Mouse (Mus musculus): Measurements from ENCODE around the gene Mpo. TPM values are rescaled to one million over a fixed set of nuclear protein-coding genes. Genes with fewer than 3 reads are reported as not detected.

The Mpo gene
- total RNA-seq, 1 experiment from 2014 or later, result not detected

- ATAC-seq (replicated peaks; ENCODE audit: insufficient number of reproducible peaks, low FRiP score, low TSS enrichment, poor library complexity, severe bottlenecking), result peak; percentile 92
Observed at GRCm38 (mm10) chr11:87852690-87853596, 59.6 kb downstream of the Mpo start, which contains the start of gene Mks1. TSS of gene Mks1 (plus strand) at chr11:87853215.

DNA sequence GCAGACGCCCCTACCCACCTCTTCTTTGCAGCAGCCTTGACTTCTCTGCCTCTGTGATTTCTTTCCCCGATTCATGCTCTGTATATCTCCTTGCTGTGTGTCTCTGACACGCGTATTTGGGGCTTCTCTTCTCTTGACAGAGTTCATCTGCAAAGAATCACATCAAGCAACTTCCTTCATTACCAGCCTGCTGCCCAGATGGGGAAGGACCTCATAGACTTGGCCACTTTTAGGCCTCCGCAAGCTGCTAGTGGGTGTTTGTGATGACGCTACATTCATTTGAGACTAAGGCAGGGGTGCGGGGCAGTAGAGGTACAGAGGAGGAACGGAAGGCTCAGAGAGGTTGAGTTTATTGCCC lies 60.2 kb downstream of the Mpo start:
- no peak for ATAC-seq (replicated peaks; ENCODE audit: insufficient number of reproducible peaks, low FRiP score, low TSS enrichment, poor library complexity, severe bottlenecking)

Other genes starting within 250 kb of the Mpo start
- 1.5 TPM in 1 of 3 replicates, not detected in the others for gene Gm11492, start 226.9 kb upstream of the Mpo start, total RNA-seq (2017)
- 6.6 to 16.9 TPM (median 9.6 TPM) in 3 replicates for gene Sept4, start 224.7 kb upstream of the Mpo start, total RNA-seq (2017)
- gene Mtmr4, start 201.4 kb upstream of the Mpo start, total RNA-seq (2017), result 11.0 to 19.0 TPM (median 13.7 TPM) in 3 replicates
- gene Hsf5, start 176.4 kb upstream of the Mpo start, total RNA-seq (2017), result 1.2 TPM in 1 of 3 replicates, not detected in the others
- gene Rnf43, start 130.9 kb upstream of the Mpo start, total RNA-seq (2017), result 5.8 to 17.9 TPM (median 10.8 TPM) in 3 replicates
- 123 to 169 TPM (median 136 TPM) in 3 replicates for gene Supt4a, start 56.0 kb upstream of the Mpo start, total RNA-seq (2017)
- gene Tspoap1, start 33.0 kb upstream of the Mpo start, total RNA-seq (2017), result 4.3 to 7.3 TPM (median 5.4 TPM) in 3 replicates
- gene Lpo, start 34.7 kb downstream of the Mpo start, total RNA-seq (2017), result not detected in 3 replicates
- 6.1 to 6.8 TPM (median 6.5 TPM) in 3 replicates for gene Mks1, start 59.6 kb downstream of the Mpo start, total RNA-seq (2017)
- not detected in 3 replicates for gene Epx, start 82.0 kb downstream of the Mpo start, total RNA-seq (2017)
- not detected in 3 replicates for gene Olfr462, start 98.7 kb downstream of the Mpo start, total RNA-seq (2017)
- gene Olfr463, start 103.8 kb downstream of the Mpo start, total RNA-seq (2017), result not detected in 3 replicates
- not detected in 3 replicates for gene Olfr464, start 127.4 kb downstream of the Mpo start, total RNA-seq (2017)
- 10.6 to 15.0 TPM (median 12.3 TPM) in 3 replicates for gene Dynll2, start 194.0 kb downstream of the Mpo start, total RNA-seq (2017)

Measured in monocyte, adult 5-6 weeks (primary cell).